Mouse (Mus musculus) bone marrow, adult 2 months (tissue): ENCODE results near the gene Map3k11.

Experiments
- CTCF ChIP-seq: fragments of 200-500 bp; IDR thresholded peaks from 2 replicates; pipeline ENCODE4 v1.5.1; 2011; ENCODE audit warnings: low read length, control low read depth; ENCODE audit not compliant: control insufficient read depth, insufficient read depth
- POLR2A ChIP-seq: fragments of 200-500 bp; IDR thresholded peaks from 2 replicates; pipeline ENCODE4 v1.6.1; 2011; ENCODE audit warnings: low read depth, mild to moderate bottlenecking, control low read depth, low read length, borderline replicate concordance; ENCODE audit not compliant: control insufficient read depth

- no peak for TF ChIP-seq CTCF
- no peak for TF ChIP-seq POLR2A
These were observed 58.4 kb downstream of the Map3k11 start for GRCm38 (mm10) chr19:5746907-5747363.
